Comparison of ENCODE assay signal across 9 mouse cellular contexts in the genomic region with DNA sequence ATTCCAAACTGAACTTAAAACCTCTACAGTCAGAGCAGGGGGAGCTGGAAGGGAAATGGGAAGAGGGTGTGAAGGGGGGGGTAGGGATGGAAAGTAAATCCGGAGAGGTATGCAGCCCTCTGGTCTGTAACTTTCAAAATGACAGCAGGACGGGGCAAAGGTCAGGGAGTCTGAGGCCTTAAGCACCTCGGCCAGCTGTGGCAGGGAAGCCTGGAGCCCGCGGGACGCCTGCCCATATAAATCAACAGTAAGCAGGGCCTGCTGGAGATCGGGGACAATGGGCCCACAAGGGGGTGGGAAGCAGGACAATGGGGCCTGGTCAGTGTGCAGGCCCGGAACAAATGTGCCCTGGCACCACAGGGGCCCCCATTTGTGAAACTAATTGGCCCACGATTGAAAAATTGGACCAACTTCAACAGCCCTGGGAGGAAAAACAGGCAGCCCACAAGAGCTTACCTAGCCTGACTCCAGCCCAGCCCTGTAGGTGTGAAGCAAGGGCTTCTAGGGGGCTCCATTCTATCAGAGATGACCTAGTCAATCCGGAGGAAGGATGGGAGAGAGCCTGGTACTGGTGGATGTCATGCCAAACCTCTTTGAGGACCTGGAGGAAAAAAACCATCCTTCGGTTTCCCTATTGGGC.
A peak's percentile ranks its signal among the peaks of the same experiment; 100 is the strongest.
DNase-seq lines count a peak whose midpoint lies in the region; ATAC-seq and TF ChIP-seq lines count a peak whose summit lies in the region.
"Had no signal": no experiment of that assay in that cellular context is flagged by ENCODE, and none has a peak within 500 bp of the region (broad histone marks: within the 10 kb centered on the region; RNA-seq: fewer than 3 reads in every experiment).

No protein-coding gene starts in this region.

- peak; percentile 33; the same call in 1 of the 2 replicates for ATAC-seq in liver, postnatal 0 days
- no peak for ATAC-seq in liver, embryonic 11.5 days (replicated peaks; ENCODE audit: low FRiP score)
- no peak for ATAC-seq in monocyte, adult 5-6 weeks (replicated peaks; ENCODE audit: insufficient number of reproducible peaks, low FRiP score, low TSS enrichment, poor library complexity, severe bottlenecking)

- no peak overlapping the region for H3K27ac ChIP-seq in liver, postnatal 0 days (ENCODE audit: low read depth)
- no peak overlapping the region for H3K27ac ChIP-seq in liver, embryonic 11.5 days (ENCODE audit: low read depth, low read length)
- H3K27ac ChIP-seq: liver, embryonic 15.5 days had no signal

- H3K4me2 ChIP-seq in liver, postnatal 0 days (ENCODE audit: low read depth, low read length), result no peak overlapping the region
- no peak overlapping the region for H3K4me2 ChIP-seq in liver, embryonic 11.5 days
- H3K4me2 ChIP-seq: liver, embryonic 15.5 days had no signal

- no peak for TF ChIP-seq EP300 in liver, postnatal 0 days (IDR thresholded peaks at IDR 0.05; ENCODE audit: low read depth)

- TF ChIP-seq CTCF in liver, postnatal 0 days (IDR thresholded peaks at IDR 0.05; ENCODE audit: low read depth), result no peak

- no peak overlapping the region for H3K4me3 ChIP-seq in liver, postnatal 0 days (ENCODE audit: low read depth, low read length)
- H3K4me3 ChIP-seq in liver, embryonic 11.5 days (ENCODE audit: low read depth, low read length), result no peak overlapping the region
- H3K4me3 ChIP-seq: liver, embryonic 15.5 days had no signal

- H3K9ac ChIP-seq in liver, postnatal 0 days (replicated peaks), result no peak overlapping the region
- H3K9ac ChIP-seq in liver, embryonic 11.5 days (ENCODE audit: low read depth, low read length), result no peak overlapping the region
- H3K9ac ChIP-seq: liver, embryonic 15.5 days had no signal

- 43% methylated on average over 11 of the region's 11 CpGs for WGBS in liver, postnatal 0 days (ENCODE audit: insufficient replicate concordance)
- 36% methylated on average over 11 of the region's 11 CpGs for WGBS in liver, embryonic 11.5 days

- H3K27me3 ChIP-seq in liver, postnatal 0 days (ENCODE audit: insufficient read depth, low read length), result no peaks in the 10 kb centered on the region
- no peaks in the 10 kb centered on the region; the same call in none of the 2 replicates for H3K27me3 ChIP-seq in liver, embryonic 11.5 days (replicated peaks; ENCODE audit: control insufficient read depth, insufficient read depth, low read length)

- peaks cover 10% of the 10 kb centered on the region; the same call in 1 of the 2 replicates for H3K4me1 ChIP-seq in liver, postnatal 0 days (ENCODE audit: insufficient read depth)
- peaks cover 5% of the 10 kb centered on the region; the same call in 1 of the 2 replicates for H3K4me1 ChIP-seq in liver, embryonic 11.5 days (replicated peaks; ENCODE audit: control insufficient read depth, insufficient read depth, low read length)
- H3K4me1 ChIP-seq: liver, embryonic 15.5 days had no signal

- H3K36me3 ChIP-seq in liver, postnatal 0 days (replicated peaks; ENCODE audit: insufficient read depth, low read length), result no peaks in the 10 kb centered on the region
- H3K36me3 ChIP-seq in liver, embryonic 11.5 days (ENCODE audit: control insufficient read depth, insufficient read depth, low read length), result no peaks in the 10 kb centered on the region
- H3K36me3 ChIP-seq: liver, embryonic 15.5 days had no signal

- H3K9me3 ChIP-seq in liver, postnatal 0 days (ENCODE audit: low read length), result no peaks in the 10 kb centered on the region
- no peaks in the 10 kb centered on the region for H3K9me3 ChIP-seq in liver, embryonic 11.5 days (ENCODE audit: control insufficient read depth, low read length)
- H3K9me3 ChIP-seq: liver, embryonic 15.5 days had no signal

- DNase-seq in adrenal gland, postnatal 36 days, result peak; percentile 18 to 27
- no peak for DNase-seq in adrenal gland, postnatal 10 days
- no peak for DNase-seq in liver, postnatal 0 days
- DNase-seq in liver, embryonic 11.5 days (ENCODE audit: low spot score), result no peak
- DNase-seq in kidney, adult 9 months, result peak; percentile 43
- DNase-seq in lung, postnatal 4 days, result peak; percentile 25 to 50
- DNase-seq in B cell, adult 2 months, result no peak

Comparison
In these comparisons a context has a peak if more than half of its experiments do, and no peak if none do; other contexts are left out.
1. DNase-seq: peak in adrenal gland, postnatal 36 days (2 of 2), kidney, adult 9 months (single experiment) and lung, postnatal 4 days (2 of 2); none in adrenal gland, postnatal 10 days (single experiment), liver, postnatal 0 days (single experiment), liver, embryonic 11.5 days (single experiment) and B cell, adult 2 months (0 of 2).